Mouse (Mus musculus) A20 (cell line): ENCODE results near the gene Hoxd11.

Experiments
- DNase-seq: peaks from one replicate; pipeline ENCODE4 v3.0.0-alpha.2; 2011; ENCODE audit warnings: low read depth, low spot score

Hoxd11 gene

DNA sequence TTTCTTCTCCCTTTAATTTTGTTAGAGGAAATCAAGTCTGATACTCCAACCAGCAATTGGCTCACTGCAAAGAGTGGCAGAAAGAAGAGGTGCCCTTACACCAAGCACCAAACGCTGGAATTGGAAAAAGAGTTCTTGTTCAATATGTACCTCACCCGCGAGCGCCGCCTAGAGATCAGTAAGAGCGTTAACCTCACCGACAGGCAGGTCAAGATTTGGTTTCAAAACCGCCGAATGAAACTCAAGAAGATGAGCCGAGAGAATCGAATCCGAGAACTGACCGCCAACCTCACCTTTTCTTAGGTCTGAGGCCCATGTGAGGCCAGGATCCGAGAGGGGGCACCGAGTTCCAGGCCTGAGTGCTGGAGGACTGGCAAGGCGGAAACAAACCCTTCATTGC lies 14.7 kb downstream of the Hoxd11 start:
- no peak for DNase-seq

DNA sequence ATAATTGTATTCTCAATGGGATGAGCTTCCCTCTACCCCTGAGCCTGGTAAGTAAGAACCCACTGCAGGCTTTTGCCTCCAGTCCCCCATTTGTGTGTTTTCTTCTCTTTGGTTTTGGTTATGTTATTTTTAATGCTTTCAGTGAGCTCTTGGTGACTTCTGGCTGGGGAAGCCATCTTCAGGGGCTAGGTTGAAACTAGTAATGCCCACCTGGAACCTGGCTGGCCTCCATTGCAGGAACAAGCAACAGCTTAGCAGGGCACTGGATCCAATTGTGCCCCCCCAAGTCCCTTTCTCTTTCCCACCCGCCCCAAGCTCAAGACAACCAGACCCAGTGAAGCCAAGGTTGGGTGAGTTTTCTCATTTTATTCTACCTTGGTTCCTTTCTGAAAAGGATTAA lies 16.0 kb downstream of the Hoxd11 start:
- no peak for DNase-seq

DNA sequence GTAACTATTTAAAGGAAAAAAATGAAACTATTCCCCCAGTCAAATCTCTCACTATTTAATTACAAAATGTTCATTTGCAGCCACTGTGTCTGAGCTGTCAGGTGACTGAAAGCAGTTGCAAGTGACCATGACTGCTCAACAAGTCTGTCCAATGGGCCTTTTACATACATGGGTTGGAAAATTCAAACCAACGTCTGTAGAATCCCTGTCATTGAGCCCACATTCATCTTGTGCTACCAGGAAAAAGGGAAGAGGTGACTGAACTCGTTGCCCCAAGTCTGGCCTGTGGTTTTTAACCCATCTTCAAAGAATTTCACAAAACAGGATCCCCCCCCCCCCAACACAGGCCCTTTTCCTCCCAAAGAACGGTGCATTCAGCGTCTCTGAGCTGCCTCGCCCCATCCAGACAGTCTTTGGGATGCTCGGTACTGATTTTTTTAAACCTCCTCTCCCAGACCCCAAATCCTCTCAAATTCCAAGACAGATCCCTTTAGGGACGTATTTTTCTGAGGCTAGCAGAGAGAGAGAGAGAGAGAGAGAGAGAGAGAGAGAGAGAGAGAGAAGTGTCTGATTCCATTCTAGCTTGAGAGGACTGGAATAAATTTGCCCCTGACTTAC lies 16.6 kb downstream of the Hoxd11 start:
- no peak for DNase-seq

DNA sequence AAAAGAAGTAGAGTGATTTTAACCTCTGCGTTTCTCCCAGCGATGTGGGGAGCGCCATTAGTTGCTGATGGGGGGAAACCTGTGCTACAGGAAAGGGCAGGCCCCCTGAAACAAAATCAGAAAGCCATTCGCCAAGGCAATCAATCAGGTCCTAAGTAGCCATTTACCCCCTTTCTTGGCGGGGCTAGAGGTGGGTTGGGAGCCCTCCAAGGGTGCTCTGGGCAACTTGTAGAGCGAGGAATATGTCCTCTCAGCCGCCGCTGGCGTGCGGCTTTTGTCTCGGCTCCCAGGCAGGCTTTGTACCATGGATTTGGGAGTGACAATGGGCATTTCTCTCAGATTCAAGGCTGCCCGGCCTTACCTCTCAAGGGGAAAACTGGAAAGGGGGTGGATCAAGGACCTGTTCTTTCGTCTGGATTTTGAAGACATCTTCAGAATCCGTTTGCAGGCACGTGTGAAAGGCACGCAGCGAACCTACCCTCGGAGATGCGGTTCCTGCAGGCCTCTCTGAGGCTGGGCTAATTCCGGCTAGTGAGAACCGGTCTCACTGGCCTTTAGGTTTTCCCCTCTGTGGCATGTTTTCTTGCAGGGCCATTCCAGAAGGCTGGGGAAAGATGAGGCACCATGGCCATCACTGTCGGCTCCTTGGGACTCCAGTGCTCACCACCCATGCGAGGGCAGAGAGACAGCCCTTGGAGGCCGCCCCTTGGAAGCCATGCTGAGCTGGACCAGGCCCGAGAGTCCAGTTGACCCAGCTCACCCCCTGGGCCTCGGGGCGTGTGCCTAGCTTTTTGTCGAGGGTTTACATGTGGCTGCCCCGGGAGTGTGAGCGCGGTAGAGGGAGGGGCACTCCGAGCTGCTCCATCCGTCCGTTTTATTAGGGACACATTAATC lies 17.3 kb downstream of the Hoxd11 start:
- no peak for DNase-seq

DNA sequence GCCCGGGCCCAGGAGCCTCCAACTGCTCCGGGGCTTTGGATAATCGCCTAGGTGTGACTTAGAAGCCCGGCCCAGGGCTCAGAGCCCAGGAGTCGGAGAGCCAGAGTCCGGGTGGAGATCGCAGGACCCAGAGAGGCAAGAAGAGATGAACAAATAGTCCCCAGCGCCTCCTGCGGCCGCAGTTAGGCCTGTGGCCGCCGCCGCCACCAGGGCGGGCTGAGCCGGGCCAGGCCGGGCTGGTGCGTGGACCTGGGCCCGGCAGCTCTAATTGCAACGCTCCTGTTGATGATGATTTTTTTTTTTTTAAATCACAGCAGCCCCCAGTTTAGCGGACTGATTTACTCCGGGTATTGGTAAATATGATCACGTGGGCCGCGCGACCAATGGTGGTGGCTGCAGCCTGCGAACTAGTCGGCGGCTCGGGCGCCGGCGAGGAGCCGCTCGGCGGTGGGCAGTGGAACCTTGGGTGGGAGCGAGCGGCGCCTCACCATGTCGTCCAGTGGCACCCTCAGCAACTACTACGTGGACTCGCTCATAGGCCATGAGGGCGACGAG lies 18.3 kb downstream of the Hoxd11 start, which contains the start of gene Hoxd9:
Hoxd9 (plus strand) TSS at position 161 of the 555 bp plus-strand sequence.
- DNase-seq: no peak

DNA sequence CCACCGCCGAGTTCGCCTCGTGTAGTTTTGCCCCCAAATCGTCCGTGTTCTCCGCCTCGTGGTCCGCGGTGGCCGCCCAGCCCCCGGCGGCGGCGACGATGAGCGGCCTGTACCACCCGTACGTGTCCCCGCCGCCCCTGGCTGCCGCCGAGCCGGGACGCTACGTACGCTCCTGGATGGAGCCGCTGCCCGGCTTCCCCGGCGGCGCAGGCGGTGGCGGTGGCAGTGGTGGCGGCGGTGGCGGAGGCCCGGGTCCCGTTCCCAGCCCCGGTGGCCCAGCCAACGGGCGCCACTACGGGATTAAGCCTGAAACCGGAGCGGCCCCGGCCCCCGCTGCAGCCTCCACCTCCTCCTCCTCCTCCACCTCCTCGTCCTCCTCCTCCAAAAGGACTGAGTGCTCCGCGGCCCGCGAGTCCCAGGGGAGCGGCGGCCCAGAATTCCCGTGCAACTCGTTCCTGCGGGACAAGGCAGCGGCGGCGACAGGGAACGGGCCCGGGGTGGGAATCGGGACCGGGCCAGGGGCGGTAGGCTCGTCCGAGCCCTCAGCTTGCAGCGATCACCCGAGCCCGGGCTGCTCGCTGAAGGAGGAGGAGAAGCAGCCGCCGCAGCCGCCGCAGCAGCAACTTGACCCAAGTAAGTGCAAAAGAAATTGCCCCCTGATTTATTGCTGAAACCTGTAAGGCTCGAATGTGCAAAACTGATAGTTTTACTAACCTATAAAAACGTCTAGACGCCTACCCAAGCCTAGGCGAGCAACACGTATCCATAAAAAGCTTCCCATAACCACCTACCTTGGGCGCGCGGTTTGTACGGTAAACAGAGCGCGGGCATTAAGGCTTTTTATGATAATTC lies 19.1 kb downstream of the Hoxd11 start:
- no peak for DNase-seq

DNA sequence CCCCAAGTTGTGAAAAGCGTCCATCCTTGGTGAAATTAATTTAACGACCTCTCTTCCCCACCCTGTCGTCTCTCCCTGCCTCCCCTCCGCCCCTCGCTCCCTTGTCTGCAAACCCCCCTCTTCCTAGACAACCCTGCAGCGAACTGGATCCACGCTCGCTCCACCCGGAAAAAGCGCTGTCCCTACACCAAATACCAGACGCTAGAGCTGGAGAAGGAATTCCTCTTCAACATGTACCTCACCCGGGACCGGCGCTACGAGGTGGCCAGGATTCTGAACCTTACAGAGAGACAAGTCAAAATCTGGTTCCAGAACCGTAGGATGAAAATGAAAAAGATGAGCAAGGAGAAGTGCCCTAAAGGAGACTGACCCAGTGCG lies 19.7 kb downstream of the Hoxd11 start:
- no peak for DNase-seq

DNA sequence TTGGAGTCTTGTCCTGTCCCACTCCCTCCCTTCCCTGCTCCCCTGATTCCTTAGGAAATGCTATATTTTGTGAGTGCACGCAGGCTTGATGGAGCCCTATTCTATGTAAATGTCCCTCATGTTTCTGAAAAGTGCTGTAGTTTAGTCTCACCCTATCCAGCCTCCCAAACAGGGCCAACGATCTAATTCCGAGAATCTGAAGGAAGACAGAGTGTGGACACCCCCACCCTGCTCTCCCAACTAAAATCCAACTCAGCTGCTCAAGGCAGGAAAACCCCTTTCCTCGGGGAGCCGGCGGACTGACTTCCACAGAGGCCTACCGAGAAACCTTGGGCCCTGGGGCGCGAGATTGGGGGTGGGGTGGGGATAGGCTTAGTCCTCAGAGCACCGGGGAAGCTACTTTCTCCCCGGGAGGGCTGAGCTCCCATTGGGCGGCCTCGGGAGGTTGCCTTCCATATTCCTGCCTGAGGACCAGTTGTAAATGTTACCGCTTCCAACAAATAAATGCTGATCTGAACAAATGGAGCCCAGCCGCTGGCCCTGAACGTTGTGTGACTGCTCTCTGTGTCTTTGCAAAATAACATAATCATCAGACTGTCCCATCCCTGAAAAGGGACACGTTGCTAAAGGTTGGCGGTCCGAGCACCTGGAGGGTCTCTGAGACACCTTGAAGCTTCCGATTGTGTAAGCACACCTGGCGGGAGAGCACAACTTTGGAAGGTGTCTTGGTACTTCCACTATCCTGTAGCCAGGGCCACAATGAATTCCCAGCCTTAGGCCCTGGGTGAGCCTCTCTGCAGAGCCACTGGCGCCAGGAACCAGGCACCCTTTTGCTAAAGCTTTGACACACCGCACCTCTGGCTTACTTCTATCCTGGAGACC lies 20.5 kb downstream of the Hoxd11 start:
- no peak for DNase-seq

DNA sequence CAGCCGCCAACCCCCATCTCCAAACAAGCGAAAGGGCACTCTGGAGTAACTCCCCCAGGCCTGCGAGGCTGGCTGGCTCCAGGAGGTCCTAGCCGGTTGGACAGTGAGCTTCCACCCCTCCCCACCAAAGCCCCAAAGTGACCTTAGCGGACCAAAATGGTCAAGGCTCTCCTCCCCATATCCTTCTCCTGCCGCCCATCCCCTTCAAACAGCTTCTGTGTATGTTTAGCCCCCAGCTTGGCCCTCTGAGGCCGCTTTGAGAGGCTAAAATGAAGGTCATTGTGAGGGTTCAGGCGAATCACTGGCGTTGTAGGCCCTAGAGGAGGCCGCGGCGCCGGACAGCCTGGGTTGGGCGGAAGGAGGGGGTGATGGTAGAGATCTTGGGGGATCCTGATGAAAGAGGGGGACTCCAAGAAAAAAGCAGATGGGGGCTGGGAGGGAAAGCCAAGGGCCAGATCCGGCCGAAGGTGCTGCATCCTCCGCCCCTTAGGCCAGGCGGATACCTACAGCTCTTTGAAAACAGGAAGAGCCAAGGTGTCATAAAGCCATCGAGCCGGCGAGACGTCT lies 21.3 kb downstream of the Hoxd11 start:
- DNase-seq: no peak

DNA sequence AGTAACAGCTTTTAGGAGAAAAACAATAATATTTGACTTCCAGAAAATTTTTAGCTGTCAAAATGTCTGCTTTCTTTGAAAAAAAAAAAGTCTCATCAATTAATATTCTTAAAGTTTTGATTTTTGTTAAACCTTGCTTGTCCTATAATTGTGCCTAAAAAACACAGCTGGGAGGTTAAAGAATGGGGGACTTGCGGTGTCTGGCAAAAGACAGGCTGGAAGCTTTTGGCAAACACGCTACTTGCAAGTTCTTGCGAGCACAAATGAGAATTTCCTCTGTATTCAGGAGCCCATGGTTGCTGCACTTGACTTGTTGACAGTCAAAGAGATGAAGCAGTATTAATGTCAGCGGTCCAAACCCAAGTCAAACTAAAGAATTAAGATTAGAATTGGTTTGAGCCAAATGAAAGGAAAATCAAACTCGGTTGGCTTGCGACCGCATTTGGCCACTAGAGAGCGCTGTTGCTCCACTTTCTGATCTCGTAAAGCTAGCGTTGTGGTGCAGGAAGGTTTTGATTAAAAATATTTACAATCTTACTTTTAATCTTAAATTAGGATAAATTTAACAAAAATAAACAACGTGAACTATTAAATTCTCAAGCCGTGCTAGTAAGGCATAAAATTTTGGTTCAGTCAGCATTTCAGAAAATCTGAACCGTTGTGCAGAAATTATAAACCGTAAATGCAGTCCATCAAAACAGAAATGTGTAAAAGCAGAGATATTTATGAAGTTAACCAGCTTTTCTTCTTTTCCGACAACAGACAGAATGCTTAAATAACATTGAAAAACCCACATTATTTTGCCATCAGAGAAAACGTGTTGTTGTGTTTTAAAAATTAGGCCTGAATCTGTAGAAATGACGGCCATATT lies 22.8 kb downstream of the Hoxd11 start:
- peak; percentile 49 for DNase-seq

DNA sequence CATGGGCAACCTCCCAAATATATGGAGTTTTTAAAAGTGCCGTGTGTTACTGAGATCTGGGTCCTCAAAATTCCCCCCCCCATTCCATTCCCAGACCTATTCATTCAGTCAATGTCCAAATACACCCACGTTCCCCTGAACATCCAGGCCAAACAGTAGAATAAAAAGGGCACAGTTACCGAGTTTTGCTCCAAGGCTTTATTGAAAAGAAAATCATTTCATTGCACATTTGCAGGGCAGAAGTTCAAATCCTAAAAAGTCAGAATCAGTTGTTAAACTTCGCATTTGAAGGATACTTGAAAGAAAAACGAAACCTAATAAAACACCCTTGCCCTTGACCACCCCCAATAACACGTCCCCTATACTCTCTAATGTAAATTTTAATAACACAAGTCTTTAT lies 23.5 kb downstream of the Hoxd11 start:
- DNase-seq: no peak

DNA sequence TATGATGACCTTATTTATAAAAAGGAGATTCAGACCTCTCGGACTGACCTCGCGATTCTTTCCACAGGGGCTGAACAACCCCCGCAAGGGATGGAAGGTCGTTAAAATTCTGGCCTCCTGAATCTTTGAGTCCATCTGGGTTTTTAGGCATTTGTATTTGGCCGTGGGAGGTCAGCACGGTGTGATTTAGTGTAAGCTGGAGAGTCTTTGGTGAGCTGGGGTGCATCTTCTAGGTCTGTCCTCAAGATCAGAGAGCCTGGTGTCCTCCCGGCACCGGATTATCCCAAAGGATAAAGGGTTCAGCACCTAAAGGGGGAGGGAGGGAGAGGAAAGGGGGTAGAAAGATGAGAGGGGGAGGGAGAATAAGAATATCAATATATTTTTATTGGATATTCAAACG lies 24.0 kb downstream of the Hoxd11 start:
- DNase-seq: no peak

DNA sequence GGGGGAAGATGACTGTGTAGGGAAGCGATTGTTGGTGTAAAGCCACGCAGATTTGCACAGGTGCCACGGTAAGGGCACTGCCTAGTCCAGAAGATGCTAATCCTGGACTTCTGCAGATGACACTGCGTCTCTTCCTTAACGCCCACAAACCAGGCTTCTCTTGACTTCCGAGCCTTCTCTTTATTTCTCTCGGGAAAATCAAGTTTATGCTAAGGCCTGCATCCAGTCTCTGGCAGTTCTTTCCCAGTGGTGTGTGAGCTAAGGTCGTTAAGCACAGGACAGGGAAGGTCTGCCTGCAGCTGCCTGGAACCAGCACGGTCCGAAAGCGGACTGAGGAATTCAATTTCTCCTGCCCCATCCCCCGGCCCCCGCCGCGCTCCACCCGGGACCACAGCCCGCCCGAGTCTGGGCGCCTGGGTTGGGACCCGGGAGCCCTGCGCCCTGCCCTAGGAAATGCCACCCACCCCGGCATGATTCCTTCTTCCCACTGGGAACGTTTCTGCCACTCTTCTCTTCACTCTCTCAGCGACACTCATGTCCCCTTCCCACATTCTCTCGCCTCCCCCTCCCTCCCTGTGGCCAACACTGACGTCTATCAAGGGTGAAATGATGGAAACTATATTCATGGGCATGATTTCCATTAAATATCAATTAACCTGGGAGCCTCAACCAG lies 24.5 kb downstream of the Hoxd11 start:
- no peak for DNase-seq

DNA sequence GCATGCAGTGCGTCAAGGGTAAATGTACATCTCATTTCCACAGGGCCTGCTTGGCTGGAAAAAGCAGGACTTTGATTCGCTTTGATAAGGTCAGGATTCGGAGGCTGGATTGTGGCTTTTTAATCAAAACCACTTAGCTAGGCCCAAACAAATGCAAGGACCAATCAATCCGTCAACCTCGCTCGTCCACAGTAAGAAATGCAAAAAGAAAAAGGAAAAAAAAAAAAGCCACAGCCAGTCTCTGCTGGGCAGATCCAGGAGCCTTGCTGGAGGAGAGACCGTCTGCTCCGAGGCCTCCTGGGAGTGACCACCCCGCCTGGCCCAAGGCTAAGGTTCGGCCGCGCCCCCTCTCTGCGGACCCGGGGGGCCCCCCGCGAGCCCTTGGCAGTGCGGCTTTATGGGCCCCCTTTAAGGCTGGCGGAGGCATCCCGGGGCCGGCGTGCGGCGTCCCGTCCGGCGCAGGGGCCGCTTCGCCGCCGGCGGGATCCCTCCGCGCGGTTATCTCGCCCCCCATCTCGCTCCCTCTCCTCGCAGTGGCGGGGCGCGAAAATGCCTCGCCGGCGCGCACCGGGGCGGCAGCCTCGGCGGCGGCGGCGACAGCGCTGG lies 25.1 kb downstream of the Hoxd11 start, which contains the start of gene Hoxd8:
Hoxd8 (plus strand) TSS at position 223 of the 606 bp plus-strand sequence.
- DNase-seq: no peak

DNA sequence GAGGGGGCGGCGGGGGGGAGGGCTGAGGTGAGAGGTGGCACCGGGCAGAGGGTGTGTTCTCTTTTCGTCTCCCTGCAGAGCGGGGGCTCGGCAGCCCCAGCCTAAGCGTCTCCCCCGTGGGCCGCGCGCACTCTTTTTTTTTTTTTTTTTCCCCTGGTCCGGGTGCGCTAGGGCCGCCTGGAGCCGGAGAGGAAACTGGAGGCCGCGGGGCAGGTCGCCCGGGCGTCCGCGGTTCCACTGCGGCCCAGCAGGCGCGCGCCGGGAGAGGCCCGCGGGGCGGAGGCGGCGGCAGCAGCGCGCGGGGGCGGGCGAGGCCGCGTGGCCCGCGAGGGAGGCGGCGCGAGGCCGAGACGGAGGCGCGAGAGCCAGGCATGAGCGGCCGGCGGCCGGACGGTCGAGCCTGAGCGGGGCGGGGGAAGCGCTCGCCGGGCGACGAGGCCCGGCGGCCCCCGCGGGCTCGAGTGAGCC lies 25.7 kb downstream of the Hoxd11 start:
- no peak for DNase-seq

DNA sequence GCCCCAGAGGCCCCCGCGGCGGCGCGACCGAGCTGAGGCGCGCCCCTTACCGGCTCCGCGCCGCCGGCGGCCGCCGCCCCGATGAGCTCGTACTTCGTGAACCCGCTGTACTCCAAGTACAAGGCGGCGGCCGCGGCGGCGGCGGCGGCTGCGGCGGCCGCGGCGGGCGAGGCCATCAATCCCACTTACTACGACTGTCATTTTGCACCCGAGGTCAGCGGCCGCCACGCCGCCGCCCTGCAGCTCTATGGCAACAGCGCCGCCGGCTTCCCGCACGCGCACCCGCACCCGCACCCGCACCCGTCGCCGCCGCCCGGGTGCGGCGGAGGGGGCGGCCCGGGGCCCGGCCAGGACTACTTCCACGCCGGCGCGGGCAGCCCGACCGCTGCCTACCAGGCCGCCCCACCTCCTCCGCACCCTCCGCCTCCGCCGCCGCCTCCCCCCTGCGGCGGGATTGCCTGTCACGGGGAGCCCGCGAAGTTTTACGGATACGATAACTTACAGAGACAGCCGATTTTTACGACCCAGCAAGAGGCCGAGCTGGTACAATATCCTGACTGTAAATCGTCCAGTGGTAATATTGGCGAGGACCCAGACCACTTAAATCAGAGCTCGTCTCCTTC lies 26.2 kb downstream of the Hoxd11 start:
- DNase-seq: no peak

DNA sequence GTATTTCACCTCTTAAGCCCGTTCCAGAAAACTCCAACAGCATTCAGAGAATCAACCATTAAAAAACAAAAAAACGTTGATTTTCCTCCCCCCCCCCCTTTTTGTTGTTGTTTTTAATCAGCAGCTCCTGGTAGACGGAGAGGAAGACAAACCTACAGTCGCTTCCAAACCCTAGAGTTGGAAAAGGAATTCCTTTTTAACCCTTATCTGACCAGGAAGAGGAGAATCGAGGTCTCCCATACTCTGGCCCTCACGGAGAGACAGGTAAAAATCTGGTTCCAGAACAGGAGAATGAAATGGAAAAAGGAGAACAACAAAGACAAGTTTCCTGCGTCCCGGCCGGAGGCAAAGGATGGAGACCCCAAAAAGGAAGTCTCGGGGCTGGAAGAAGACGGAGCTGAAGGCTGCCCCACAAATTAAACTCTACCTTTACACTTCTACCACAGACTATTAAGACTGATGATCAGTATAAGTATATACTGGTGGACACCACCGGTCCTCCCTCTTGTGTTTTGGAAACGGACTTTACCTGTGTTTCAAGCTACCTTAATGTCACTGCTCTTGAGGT lies 27.1 kb downstream of the Hoxd11 start:
- DNase-seq: no peak

DNA sequence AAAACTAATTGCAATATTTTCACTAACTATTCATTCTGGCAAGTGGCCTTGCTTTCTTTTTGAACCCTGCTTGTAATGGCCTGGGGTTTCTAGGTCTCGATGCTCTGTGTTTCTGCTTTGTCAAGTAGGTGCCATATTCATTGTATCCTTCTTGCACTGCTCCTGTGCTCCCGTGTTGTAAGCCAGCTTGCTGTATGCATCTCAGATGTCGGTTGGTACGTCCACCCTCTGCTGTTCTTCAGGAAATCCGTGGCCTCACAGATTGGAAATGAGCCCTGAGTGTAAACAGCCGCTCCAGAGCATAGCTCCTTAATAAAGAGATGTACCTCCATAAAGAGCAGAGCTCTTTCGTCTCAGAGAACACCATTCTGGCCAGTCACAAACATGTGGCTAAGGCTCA lies 28.2 kb downstream of the Hoxd11 start:
- no peak for DNase-seq
